Mouse (Mus musculus) midbrain, postnatal 0 days (tissue): ENCODE measurements at regions not wholly inside any gene's neighbourhood (a gene's known extent, or its start where the extent isn't known, plus 50 kb on each side); places are given as distances from the start of the nearest gene placed in this dataset.

Experiments used
- ATAC-seq: fragments of 200-750 bp; cut with Nextera tagmentation; 2 replicates; pipeline ENCODE4 v1.8.0; 2017; ENCODE audit warnings: moderate number of reproducible peaks, mild to moderate bottlenecking, moderate TSS enrichment, moderate library complexity; ENCODE audit not compliant: low FRiP score
- DNase-seq: peaks from one replicate; pipeline ENCODE4 v3.0.0-alpha.2; 2015; ENCODE audit warnings: low spot score
- H3K27ac ChIP-seq: fragments of 300-500 bp; sonication (generic); 2 replicates; pipeline ENCODE4 v1.5.1; 2014; ENCODE audit warnings: low read depth, mild to moderate bottlenecking, low read length, mixed read lengths
- H3K27me3 ChIP-seq: fragments of 300-500 bp; sonication (generic); 2 replicates; pipeline ENCODE4 v1.6.1; 2014; ENCODE audit warnings: low read length, control low read depth, mixed read lengths; ENCODE audit not compliant: insufficient read depth
- H3K36me3 ChIP-seq: fragments of 300-500 bp; sonication (generic); 2 replicates; pipeline ENCODE4 v1.6.1; 2014; ENCODE audit warnings: low read length, control low read depth, mixed read lengths; ENCODE audit not compliant: insufficient read depth
- H3K4me1 ChIP-seq: fragments of 300-500 bp; sonication (generic); 2 replicates; pipeline ENCODE4 v1.6.1; 2014; ENCODE audit warnings: mild to moderate bottlenecking, control low read depth, antibody characterized with exemption, low read length, mixed read lengths; ENCODE audit not compliant: insufficient read depth
- H3K4me2 ChIP-seq: fragments of 300-500 bp; sonication (generic); 2 replicates; pipeline ENCODE4 v1.6.1; 2014; ENCODE audit warnings: low read depth, mild to moderate bottlenecking, low read length, mixed read lengths; ENCODE audit not compliant: poor library complexity, severe bottlenecking
- H3K4me3 ChIP-seq: fragments of 300-500 bp; sonication (generic); 2 replicates; pipeline ENCODE4 v1.5.1; 2014; ENCODE audit warnings: low read depth, mild to moderate bottlenecking, low read length, moderate library complexity
- H3K9ac ChIP-seq: fragments of 300-500 bp; sonication (generic); replicated peaks from 2 replicates; pipeline ENCODE4 v1.6.1; 2014; ENCODE audit warnings: mild to moderate bottlenecking, low read length, moderate library complexity, mixed read lengths; ENCODE audit not compliant: poor library complexity, severe bottlenecking
- H3K9me3 ChIP-seq: fragments of 300-500 bp; sonication (generic); 2 replicates; pipeline ENCODE4 v1.6.1; 2016; ENCODE audit warnings: low read length, control low read depth
- CTCF ChIP-seq: IDR thresholded peaks from 2 replicates; pipeline ENCODE4 v1.5.1; 2016; ENCODE audit warnings: antibody characterized with exemption, mild to moderate bottlenecking
- WGBS: fragments of 180-500 bp; shearing (Covaris S2); extraction: QIAGEN DNeasy Blood & Tissue Kit; methylation state at CpG from one replicate; pipeline ENCODE4 v1.1.7; 2014; 5-methylcytosine and 5-hydroxymethylcytosine counted together

DNA sequence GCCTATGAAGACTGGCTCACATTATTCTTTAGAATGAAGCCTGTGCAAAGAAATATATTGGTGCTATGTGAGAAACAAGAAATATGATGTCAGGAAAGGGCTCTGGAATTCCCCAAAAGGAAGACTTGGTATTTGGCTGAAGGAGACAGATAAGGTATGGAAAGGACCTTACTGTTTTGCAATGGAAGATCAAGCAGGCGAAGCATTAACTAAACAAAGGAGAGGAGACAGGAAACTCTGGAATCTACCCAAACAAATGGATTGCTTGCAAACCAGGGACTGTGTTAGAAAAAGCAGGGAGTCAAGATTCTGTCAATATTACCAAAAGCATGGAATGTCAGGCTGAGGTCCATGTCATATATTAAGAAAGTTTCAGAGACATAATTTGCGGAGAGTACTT lies 687.9 kb downstream of the Diaph3 start:
- Histone ChIP-seq H3K4me1 (no peaks in the 10 kb centered on the region), H3K4me2 (no peak overlapping the region), H3K27ac (no peak overlapping the region), H3K27me3 (no peaks in the 10 kb centered on the region), H3K9me3 (no peaks in the 10 kb centered on the region), H3K4me3 (no peak overlapping the region), H3K36me3 (no peaks in the 10 kb centered on the region), H3K9ac (no peak overlapping the region)
- 83% methylated on average over 2 of the region's 2 CpGs for WGBS
- DNase-seq (no peak), ATAC-seq (no peak)
- TF ChIP-seq CTCF: no peak

DNA sequence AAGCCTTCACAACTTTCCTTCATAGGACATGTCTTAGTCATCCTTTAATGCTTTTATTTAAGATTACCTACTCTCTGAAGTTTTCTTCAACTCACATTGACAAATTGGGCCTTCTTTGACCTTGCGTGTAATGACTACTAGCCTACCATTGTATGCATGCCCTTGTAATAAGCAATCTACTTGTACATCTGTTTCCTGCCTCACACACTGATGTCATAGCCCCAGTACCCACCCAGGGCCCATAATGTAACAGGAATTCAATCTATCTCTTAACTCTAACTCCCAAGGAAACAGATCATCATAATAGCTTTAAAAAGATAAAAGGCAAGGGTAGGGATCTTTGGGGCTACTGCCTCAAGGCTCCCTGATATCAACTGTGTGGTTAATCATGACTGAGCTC lies 690.4 kb downstream of the Diaph3 start:
- TF ChIP-seq CTCF: no peak
- Histone ChIP-seq H3K9me3 (no peaks in the 10 kb centered on the region), H3K4me3 (no peak overlapping the region), H3K4me2 (no peak overlapping the region), H3K27me3 (no peaks in the 10 kb centered on the region), H3K27ac (no peak overlapping the region), H3K4me1 (no peaks in the 10 kb centered on the region), H3K36me3 (no peaks in the 10 kb centered on the region), H3K9ac (no peak overlapping the region)
- DNase-seq (no peak), ATAC-seq (no peak)
- WGBS: 98% methylated on average over 1 of the region's 1 CpGs

DNA sequence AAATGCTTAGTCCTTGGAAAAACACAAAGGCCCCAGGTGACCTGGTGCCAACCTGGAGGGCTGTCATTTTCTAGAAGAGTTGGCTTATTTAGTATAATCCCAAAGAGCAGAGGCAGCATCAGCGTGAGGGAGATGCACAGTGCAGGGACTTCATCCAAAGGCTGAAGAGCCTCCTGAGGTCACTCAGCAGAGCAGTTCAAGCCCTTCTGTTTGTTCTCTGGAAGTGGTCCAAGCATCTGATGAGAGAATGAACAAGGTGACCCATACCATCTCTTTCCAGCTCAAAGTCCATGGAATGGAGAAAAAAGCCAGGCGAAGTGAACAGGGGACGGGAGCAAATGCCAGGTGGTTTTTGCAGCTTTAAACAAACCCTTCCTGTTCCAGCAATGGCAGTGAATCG lies 695.9 kb downstream of the Diaph3 start:
- no peaks in the 10 kb centered on the region for H3K27me3 ChIP-seq
- H3K4me1 ChIP-seq: no peaks in the 10 kb centered on the region
- H3K4me3 ChIP-seq: no peak overlapping the region
- H3K4me2 ChIP-seq: no peak overlapping the region
- no peak overlapping the region for H3K27ac ChIP-seq
- H3K36me3 ChIP-seq: no peaks in the 10 kb centered on the region
- peak; percentile 33 for DNase-seq
- H3K9me3 ChIP-seq: no peaks in the 10 kb centered on the region
- no peak overlapping the region for H3K9ac ChIP-seq
- no peak for ATAC-seq
- WGBS: 88% methylated on average over 4 of the region's 4 CpGs
- TF ChIP-seq CTCF: no peak

DNA sequence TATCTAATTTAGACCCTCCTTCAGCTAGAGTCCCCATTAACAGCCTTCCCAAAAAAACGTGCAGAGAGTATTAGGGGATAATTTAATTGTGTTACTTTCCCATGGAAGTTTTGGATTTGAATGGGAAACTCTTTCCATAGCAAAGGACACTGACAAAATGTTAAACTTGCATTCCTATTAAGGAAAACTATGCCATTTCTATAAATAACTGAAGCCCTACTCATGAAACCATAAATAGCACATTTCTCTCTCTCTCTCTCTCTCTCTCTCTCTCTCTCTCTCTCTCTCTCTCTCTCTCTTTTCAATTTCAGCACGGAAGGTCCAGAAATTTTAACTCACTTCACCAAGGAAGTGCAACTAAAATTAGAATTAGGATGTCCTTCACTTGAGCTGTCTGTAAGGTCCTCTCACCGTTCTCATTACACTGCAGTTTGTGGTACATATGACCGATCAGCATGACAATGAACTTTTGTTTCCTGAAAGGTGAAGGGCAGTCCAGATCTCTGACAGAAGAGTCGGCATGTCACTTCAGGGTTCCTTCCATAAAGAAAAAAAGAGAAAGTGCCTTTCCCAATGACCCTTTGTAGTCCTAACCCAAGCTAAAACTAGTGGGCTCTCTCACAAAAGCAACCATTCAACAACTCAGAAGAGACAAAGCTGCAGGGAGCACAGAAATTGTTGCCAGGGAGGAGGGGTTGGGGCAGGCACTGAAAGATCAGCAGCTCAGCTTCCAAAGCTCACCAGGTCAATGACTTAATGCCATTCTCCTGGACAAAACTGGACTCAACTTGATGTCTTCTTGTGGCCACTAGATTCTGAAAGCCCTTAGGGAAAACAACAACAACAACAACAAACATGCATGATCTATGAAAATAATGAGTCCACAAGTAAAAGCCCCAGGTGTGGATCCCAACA lies 696.9 kb downstream of the Diaph3 start:
- Histone ChIP-seq H3K27me3 (no peaks in the 10 kb centered on the region), H3K4me3 (no peak overlapping the region), H3K27ac (no peak overlapping the region), H3K9me3 (no peaks in the 10 kb centered on the region), H3K4me2 (no peak overlapping the region), H3K9ac (no peak overlapping the region), H3K4me1 (no peaks in the 10 kb centered on the region), H3K36me3 (no peaks in the 10 kb centered on the region)
- TF ChIP-seq CTCF: no peak
- 37% methylated on average over 5 of the region's 5 CpGs for WGBS
- DNase-seq (no peak), ATAC-seq (no peak)

DNA sequence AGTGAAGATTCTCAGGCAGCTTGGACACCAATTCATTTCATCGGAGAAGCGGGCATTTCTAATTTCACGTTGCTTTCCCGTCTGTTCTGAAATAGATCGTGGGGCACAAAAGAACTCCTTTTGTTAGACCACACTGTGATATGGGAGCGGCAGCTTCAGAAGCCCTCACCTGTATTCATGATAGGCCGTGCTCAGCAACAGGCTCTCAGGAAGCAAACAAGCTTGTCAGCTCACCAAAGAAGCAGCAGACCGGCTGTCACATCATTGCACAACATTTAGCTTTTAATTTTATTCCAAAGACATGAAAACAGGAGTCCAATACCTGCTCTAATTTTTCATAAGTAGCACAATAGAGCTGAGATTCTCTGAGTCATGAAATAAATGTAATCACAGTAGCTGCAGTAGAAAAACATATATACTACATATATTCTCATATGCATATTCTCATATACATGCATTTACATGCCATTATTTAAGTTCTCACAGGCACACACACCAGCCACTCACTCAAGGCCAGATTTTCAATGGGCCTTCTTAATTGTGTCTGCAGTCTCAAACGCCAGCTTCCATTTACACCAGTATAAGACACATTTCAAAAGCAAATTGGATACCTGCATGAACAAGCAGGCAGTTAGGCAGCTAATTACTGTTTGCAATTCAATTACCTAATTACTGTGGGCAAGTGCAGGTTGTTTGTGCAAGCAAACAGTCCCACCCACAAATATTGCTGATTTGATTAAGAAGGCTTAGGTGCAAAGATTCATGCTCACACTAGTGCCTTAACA lies 698.9 kb downstream of the Diaph3 start:
- no peaks in the 10 kb centered on the region for H3K9me3 ChIP-seq
- no peak overlapping the region for H3K27ac ChIP-seq
- no peak overlapping the region for H3K4me2 ChIP-seq
- no peaks in the 10 kb centered on the region for H3K27me3 ChIP-seq
- ATAC-seq: no peak
- no peak overlapping the region for H3K4me3 ChIP-seq
- DNase-seq: no peak
- TF ChIP-seq CTCF: no peak
- no peaks in the 10 kb centered on the region for H3K4me1 ChIP-seq
- no peaks in the 10 kb centered on the region for H3K36me3 ChIP-seq
- WGBS: 69% methylated on average over 9 of the region's 9 CpGs
- H3K9ac ChIP-seq: no peak overlapping the region

DNA sequence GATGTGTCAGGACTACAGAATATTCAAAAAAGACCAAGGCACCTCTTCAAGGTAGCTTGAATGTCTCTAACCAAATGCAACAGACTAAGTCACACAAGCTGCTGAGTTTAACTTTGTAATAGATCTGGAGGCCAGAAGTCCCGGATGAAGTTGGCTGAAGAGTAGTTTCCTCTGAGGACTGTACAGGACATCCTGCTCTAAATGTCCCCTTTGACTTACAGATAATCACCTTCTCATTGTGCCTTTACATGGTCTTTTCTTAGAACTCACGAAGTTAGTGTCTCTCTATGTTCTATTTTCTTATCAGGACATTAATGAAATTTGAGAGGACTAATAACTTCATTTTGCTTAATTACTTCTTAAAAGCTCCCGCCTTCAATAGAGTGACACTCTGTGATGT lies 703.7 kb downstream of the Diaph3 start:
- Histone ChIP-seq H3K4me2 (no peak overlapping the region), H3K9ac (no peak overlapping the region), H3K4me1 (no peaks in the 10 kb centered on the region), H3K36me3 (no peaks in the 10 kb centered on the region), H3K27ac (no peak overlapping the region), H3K27me3 (no peaks in the 10 kb centered on the region), H3K9me3 (no peaks in the 10 kb centered on the region), H3K4me3 (no peak overlapping the region)
- no peak for TF ChIP-seq CTCF
- ATAC-seq (no peak), DNase-seq (no peak)
- WGBS: 78% methylated on average over 3 of the region's 3 CpGs
